Mouse (Mus musculus) olfactory bulb, adult 2 months (tissue): ENCODE results near the gene Gab2.

Source experiments
- CTCF ChIP-seq: fragments of 200-500 bp; IDR thresholded peaks from 2 replicates; pipeline ENCODE4 v1.5.1; 2012; ENCODE audit warnings: low read depth, mild to moderate bottlenecking, low read length, moderate library complexity; ENCODE audit not compliant: insufficient read depth
- POLR2A ChIP-seq: fragments of 200-500 bp; IDR thresholded peaks from 2 replicates; pipeline ENCODE4 v1.6.1; 2012; ENCODE audit warnings: mild to moderate bottlenecking, low read depth, low read length, moderate library complexity; ENCODE audit not compliant: insufficient read depth

GRCm38 (mm10) chr7:97164261-97164660, 82.9 kb downstream of the Gab2 start:
- TF ChIP-seq CTCF (no peak), POLR2A (no peak)
